Comparison of ENCODE assay signal across 8 mouse cellular contexts in genomic region chr8:106761867-106762523, GRCm38 (mm10).
A peak's percentile ranks its signal among the peaks of the same experiment; 100 is the strongest.
DNase-seq lines count a peak whose midpoint lies in the region; ATAC-seq and TF ChIP-seq lines count a peak whose summit lies in the region.

No protein-coding gene starts in this region.

- H3K9me3 ChIP-seq in kidney, postnatal 0 days (replicated peaks; ENCODE audit: low read length) = no peaks in the 10 kb centered on the region
- no peaks in the 10 kb centered on the region for H3K9me3 ChIP-seq in hindbrain, embryonic 12.5 days (replicated peaks)
- no peaks in the 10 kb centered on the region for H3K9me3 ChIP-seq in midbrain, postnatal 0 days (ENCODE audit: low read length)

- H3K79me2 ChIP-seq in heart, adult 2 months (replicated peaks; ENCODE audit: control insufficient read depth, insufficient read depth, low read length) = no peaks in the 10 kb centered on the region

- H3K4me2 ChIP-seq in kidney, postnatal 0 days (ENCODE audit: low read length) = no peak overlapping the region
- H3K4me2 ChIP-seq in hindbrain, embryonic 12.5 days (replicated peaks) = no peak overlapping the region
- no peak overlapping the region for H3K4me2 ChIP-seq in midbrain, postnatal 0 days (ENCODE audit: low read depth, low read length, poor library complexity, severe bottlenecking)

- WGBS in kidney, postnatal 0 days = 41% methylated on average over 7 of the region's 7 CpGs
- 22% methylated on average over 7 of the region's 7 CpGs for WGBS in hindbrain, embryonic 12.5 days
- WGBS in midbrain, postnatal 0 days = 13% methylated on average over 7 of the region's 7 CpGs
- WGBS in heart, adult 2 months = 48% methylated on average over 7 of the region's 7 CpGs

- DNase-seq in kidney, postnatal 0 days (ENCODE audit: low spot score) = peak; percentile 19
- DNase-seq in kidney, adult 8-10 months = no peak
- peak; percentile 19 for DNase-seq in embryo, embryonic 9.5 days (ENCODE audit: extremely low spot score)
- peak; percentile 47 for DNase-seq in midbrain, postnatal 0 days (ENCODE audit: low spot score)
- DNase-seq in gastrocnemius, postnatal 14 days = no peak
- DNase-seq in c-Kit-positive CD71-positive TER-119-positive erythroid progenitor cells, embryonic 14.5 days (ENCODE audit: low spot score) = no peak
- DNase-seq in heart, adult 2 months = no peak

- no peak for TF ChIP-seq POLR2A in heart, adult 2 months (IDR thresholded peaks at IDR 0.05; ENCODE audit: insufficient read depth, low read depth, low read length)

- H3K27me3 ChIP-seq in kidney, postnatal 0 days (ENCODE audit: insufficient read depth, low read length) = no peaks in the 10 kb centered on the region
- H3K27me3 ChIP-seq in hindbrain, embryonic 12.5 days = no peaks in the 10 kb centered on the region
- H3K27me3 ChIP-seq in midbrain, postnatal 0 days (ENCODE audit: insufficient read depth, low read length) = no peaks in the 10 kb centered on the region
- no peaks in the 10 kb centered on the region for H3K27me3 ChIP-seq in heart, adult 2 months (ENCODE audit: control insufficient read depth, insufficient read depth, low read length)

- no peak for TF ChIP-seq CTCF in kidney, postnatal 0 days (IDR thresholded peaks at IDR 0.05; ENCODE audit: low read depth)
- no peak for TF ChIP-seq CTCF in midbrain, postnatal 0 days (IDR thresholded peaks at IDR 0.05)
- TF ChIP-seq CTCF in heart, adult 2 months (IDR thresholded peaks at IDR 0.05) = no peak

- no peaks in the 10 kb centered on the region for H3K4me1 ChIP-seq in kidney, postnatal 0 days (replicated peaks; ENCODE audit: insufficient read depth, low read length)
- H3K4me1 ChIP-seq in hindbrain, embryonic 12.5 days = peaks cover 14% of the 10 kb centered on the region
- H3K4me1 ChIP-seq in midbrain, postnatal 0 days (ENCODE audit: insufficient read depth, low read length) = 0 out of 2 replicates have a peak, but pooled peaks cover 10% of the 10 kb centered on the region
- peaks cover 5% of the 10 kb centered on the region for H3K4me1 ChIP-seq in heart, adult 2 months (ENCODE audit: control insufficient read depth, insufficient read depth, low read length)

- no peak for ATAC-seq in kidney, postnatal 0 days (replicated peaks; ENCODE audit: low FRiP score, low read depth)
- no peak for ATAC-seq in hindbrain, embryonic 12.5 days (ENCODE audit: low FRiP score)
- no peak for ATAC-seq in midbrain, postnatal 0 days (ENCODE audit: low FRiP score)

- no peak overlapping the region for H3K9ac ChIP-seq in kidney, postnatal 0 days (ENCODE audit: low read depth, low read length)
- no peak overlapping the region for H3K9ac ChIP-seq in hindbrain, embryonic 12.5 days
- H3K9ac ChIP-seq in midbrain, postnatal 0 days (replicated peaks; ENCODE audit: low read length, poor library complexity, severe bottlenecking) = no peak overlapping the region
- H3K9ac ChIP-seq in heart, adult 2 months (ENCODE audit: low read depth, low read length) = no peak overlapping the region

- intact Hi-C loops in gastrocnemius, postnatal 14 days (cut with DNase I; ENCODE audit: low total_unique reads) = no loop called here
- intact Hi-C loops in heart, adult 2 months (cut with DNase I) = no loop called here

- no peak for TF ChIP-seq EP300 in heart, adult 2 months (IDR thresholded peaks at IDR 0.05; ENCODE audit: insufficient read depth, low read depth, low read length)

- no peak overlapping the region for H3K4me3 ChIP-seq in kidney, postnatal 0 days (replicated peaks; ENCODE audit: low read depth, low read length)
- no peak overlapping the region for H3K4me3 ChIP-seq in hindbrain, embryonic 12.5 days
- H3K4me3 ChIP-seq in midbrain, postnatal 0 days (ENCODE audit: low read depth, low read length) = no peak overlapping the region
- H3K4me3 ChIP-seq in heart, adult 2 months = no peak overlapping the region

- no peak overlapping the region for H3K27ac ChIP-seq in kidney, postnatal 0 days
- 0 out of 2 replicates have a peak overlapping the region, but pooled peaks have one; percentile 17 for H3K27ac ChIP-seq in hindbrain, embryonic 12.5 days
- no peak overlapping the region for H3K27ac ChIP-seq in midbrain, postnatal 0 days (ENCODE audit: low read depth, low read length)
- no peak overlapping the region for H3K27ac ChIP-seq in heart, adult 2 months

- 0 out of 2 replicates have a peak, but pooled peaks cover 4% of the 10 kb centered on the region for H3K36me3 ChIP-seq in kidney, postnatal 0 days (ENCODE audit: insufficient read depth, low read length)
- no peaks in the 10 kb centered on the region for H3K36me3 ChIP-seq in hindbrain, embryonic 12.5 days
- no peaks in the 10 kb centered on the region for H3K36me3 ChIP-seq in midbrain, postnatal 0 days (ENCODE audit: insufficient read depth, low read length)
- H3K36me3 ChIP-seq in heart, adult 2 months (ENCODE audit: control insufficient read depth, insufficient read depth, low read length) = peaks cover 5% of the 10 kb centered on the region; the same call in 1 of the 2 replicates

Comparison
In these comparisons a context has a peak if more than half of its experiments do, and no peak if none do; other contexts are left out.
1. DNase-seq: peak in kidney, postnatal 0 days (single experiment), embryo, embryonic 9.5 days (single experiment) and midbrain, postnatal 0 days (single experiment); none in kidney, adult 8-10 months (0 of 2), gastrocnemius, postnatal 14 days (single experiment), c-Kit-positive CD71-positive TER-119-positive erythroid progenitor cells, embryonic 14.5 days (single experiment) and heart, adult 2 months (0 of 2).